Mouse (Mus musculus) heart, postnatal 0 days (tissue): Measurements from ENCODE around the gene Sorbs2.

Experiments used
- CTCF ChIP-seq: IDR thresholded peaks from 2 replicates; pipeline ENCODE4 v1.5.1; 2016; ENCODE audit warnings: antibody characterized with exemption, control low read depth, low read depth
- EP300 ChIP-seq: IDR thresholded peaks from 2 replicates; pipeline ENCODE4 v1.6.1; 2016; ENCODE audit warnings: antibody characterized with exemption, low read depth

DNA sequence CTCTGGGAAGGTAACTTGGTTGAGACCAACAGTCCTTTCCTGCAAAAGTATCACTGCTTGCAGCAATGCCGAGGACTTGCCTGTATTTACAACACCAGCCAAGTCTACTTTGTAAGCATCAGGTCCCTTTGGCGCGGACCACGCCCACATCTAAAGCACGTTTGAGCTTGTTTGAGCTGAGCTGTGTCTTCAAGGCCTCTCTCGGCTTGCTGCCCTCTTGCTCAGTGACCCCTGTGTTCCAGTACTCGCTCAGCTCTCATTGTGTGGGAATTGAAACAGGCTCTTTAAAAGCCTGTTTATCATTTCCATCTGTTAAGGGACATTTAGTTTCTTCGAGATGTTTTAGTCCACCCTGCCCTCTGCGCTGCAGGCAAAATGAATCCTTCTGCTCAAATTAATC, 350.8 kb downstream of the Sorbs2 start:
- no peak for TF ChIP-seq CTCF
- no peak for TF ChIP-seq EP300
